Mouse (Mus musculus) heart, embryonic 10.5 days (tissue): ENCODE results near the gene Nit1. TPM values are rescaled to one million over a fixed set of nuclear protein-coding genes. Genes with fewer than 3 reads are reported as not detected.

ENCODE experiments used
- DNase-seq: peaks from one replicate; pipeline ENCODE4 v3.0.0-alpha.2; 2017; ENCODE audit warnings: low spot score
- H3K27ac ChIP-seq: fragments of 300-500 bp; sonication (generic); 2 replicates; pipeline ENCODE4 v1.5.1; 2016; ENCODE audit warnings: mild to moderate bottlenecking
- H3K27me3 ChIP-seq: fragments of 300-500 bp; sonication (generic); 2 replicates; pipeline ENCODE4 v1.6.1; 2016; ENCODE audit warnings: mild to moderate bottlenecking; ENCODE audit not compliant: poor library complexity, insufficient read depth, severe bottlenecking
- H3K36me3 ChIP-seq: fragments of 300-500 bp; sonication (generic); 2 replicates; pipeline ENCODE4 v1.6.1; 2016; ENCODE audit warnings: mild to moderate bottlenecking, moderate library complexity
- H3K4me1 ChIP-seq: fragments of 300-500 bp; sonication (generic); 2 replicates; pipeline ENCODE4 v1.6.1; 2016; ENCODE audit warnings: mild to moderate bottlenecking
- H3K4me3 ChIP-seq: fragments of 300-500 bp; sonication (generic); 2 replicates; pipeline ENCODE4 v1.5.1; 2016; ENCODE audit warnings: mild to moderate bottlenecking, moderate library complexity
- H3K9me3 ChIP-seq: fragments of 300-500 bp; sonication (generic); 2 replicates; pipeline ENCODE4 v1.6.1; 2016; ENCODE audit warnings: mild to moderate bottlenecking, moderate library complexity
- WGBS: fragments of 180-500 bp; shearing (Covaris S2); methylation state at CpG from one replicate; pipeline ENCODE4 v1.1.7; 2016; 5-methylcytosine and 5-hydroxymethylcytosine counted together
- polyA plus RNA-seq: library from polyadenylated mRNA; unstranded; fragments of >200 nt; fragmentation: Nextera tagmentation; extraction: Ambion mirVana; gene quantifications from 2 replicates; pipeline ENCODE4 v1.2.1, GENCODE M21; 2016

The Nit1 gene
- polyA plus RNA-seq, 1 experiment from 2014 or later: 37.5 TPM

- Histone ChIP-seq H3K9me3 (no peaks in the 10 kb centered on the region), H3K4me1 (peaks cover 26% of the 10 kb centered on the region), H3K27me3 (peaks cover 46% of the 10 kb centered on the region; the same call in 1 of the 2 replicates), H3K4me3 (no peak within 1 kb of the TSS), H3K27ac (no peak within 1 kb of the TSS), H3K36me3 (no peaks in the 10 kb centered on the region)
- DNase-seq: no peak
- WGBS: 32% methylated on average over 20 of the region's 20 CpGs
Measured at GRCm38 (mm10) chr1:171369845-171370556, 24.6 kb upstream of the Nit1 start, which contains the start of gene Nectin4. TSS of gene Nectin4 (plus strand) at chr1:171370099.

DNA sequence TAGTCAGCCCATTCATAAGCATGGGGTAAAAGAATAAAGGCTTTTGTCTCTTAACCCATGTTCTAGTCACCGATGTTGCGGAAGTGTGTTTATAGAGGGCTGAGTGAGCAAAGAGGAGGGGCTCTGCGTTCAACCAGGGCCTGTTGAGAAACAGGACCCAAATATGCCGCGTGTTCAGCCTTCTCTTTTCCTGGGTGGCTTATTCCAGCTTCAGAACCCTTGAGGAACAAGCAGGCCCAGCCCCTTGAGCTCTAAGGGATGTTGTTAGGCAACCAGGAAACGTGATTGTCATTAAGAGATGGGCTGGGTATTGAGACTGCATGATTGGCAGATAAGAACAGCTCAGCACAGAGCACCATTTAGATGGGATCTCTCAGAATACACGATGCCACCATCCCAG, 20.5 kb upstream of the Nit1 start:
- Histone ChIP-seq H3K4me1 (peaks cover 14% of the 10 kb centered on the region), H3K27ac (no peak overlapping the region), H3K4me3 (no peak overlapping the region), H3K9me3 (no peaks in the 10 kb centered on the region), H3K27me3 (peaks cover 28% of the 10 kb centered on the region; the same call in 1 of the 2 replicates), H3K36me3 (no peaks in the 10 kb centered on the region)
- DNase-seq: no peak
- 63% methylated on average over 7 of the region's 7 CpGs for WGBS

DNA sequence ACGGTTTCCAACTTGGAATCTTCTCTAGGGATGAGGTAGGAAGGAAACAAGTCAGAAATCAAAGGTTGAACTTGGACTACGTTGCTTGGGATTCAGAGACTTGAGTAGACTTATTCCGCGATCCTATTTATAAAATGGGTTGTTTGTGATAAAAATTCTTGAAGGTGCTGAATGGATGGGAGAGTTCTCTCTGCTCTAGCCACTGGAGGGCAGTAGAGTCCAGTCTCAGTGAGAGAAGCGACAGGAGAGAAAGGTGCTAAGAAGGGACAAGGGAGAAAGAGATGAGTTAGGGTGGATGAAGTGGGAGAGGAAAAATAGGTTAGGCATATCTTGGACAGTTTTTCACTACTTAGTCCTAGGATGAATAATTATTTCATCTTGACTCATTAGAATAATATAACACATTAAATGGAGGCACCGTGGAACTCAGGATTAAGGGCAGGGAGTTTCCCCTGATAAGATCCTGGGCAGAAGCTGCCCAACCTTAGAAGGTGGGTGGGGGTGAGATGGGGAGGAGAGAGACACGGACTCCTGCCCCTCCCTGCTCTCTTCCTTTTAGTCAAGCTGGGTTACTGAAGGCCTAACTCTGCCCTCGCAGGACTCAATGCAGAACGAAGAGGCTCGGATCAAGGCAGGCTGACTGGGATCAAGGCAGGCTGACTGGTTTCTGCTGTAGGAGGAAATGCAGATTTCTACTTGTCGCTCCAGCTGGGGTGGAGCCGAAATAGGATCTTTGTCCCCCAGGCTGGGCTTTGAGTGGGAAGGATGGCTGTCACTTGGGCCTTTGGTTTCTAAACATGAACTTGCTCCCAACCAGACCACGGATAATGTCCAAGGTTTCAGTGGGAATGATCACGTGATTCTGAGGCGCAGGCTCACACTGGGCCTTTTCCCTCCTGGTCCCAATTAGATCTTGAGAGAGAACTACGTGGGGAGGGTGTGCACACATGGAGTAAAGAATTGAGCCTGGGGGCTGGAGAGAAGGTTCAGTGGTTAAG, 16.0 kb upstream of the Nit1 start:
- WGBS: 24% methylated on average over 16 of the region's 16 CpGs

DNA sequence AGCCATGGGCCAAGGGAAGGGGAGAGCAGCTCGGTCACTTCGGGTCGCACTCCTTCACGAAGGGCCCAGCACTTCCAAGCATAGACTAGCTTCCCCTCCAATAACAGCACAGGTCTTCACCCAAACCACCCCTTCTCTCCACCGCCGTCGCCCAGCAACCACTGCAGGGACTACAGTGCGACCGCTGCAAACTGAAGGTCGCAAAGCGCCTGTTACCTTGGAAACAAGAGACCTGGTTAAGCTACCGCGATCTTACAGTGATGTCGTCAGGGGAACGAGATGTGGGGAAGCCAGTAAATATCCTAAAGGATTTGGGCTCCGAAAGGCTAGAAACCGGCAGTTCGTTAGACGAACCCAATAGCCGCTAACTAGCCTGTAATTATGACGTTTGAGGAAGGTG, 15.2 kb upstream of the Nit1 start, which contains the start of gene Klhdc9:
Gene Klhdc9, minus strand, starts transcription at position 143 of the 400 bp plus-strand sequence.
- WGBS: under 1% methylated on average over 21 of the region's 21 CpGs
- peaks cover 12% of the 10 kb centered on the region for H3K4me1 ChIP-seq

More for the DNA sequence above, 16.0 kb upstream of the Nit1 start:
- peak; percentile 89 for DNase-seq
- Histone ChIP-seq H3K4me3 (peak overlapping the region; percentile 66), H3K27me3 (no peaks in the 10 kb centered on the region), H3K27ac (peak overlapping the region; percentile 80), H3K36me3 (peaks cover 26% of the 10 kb centered on the region), H3K9me3 (no peaks in the 10 kb centered on the region), H3K4me1 (peaks cover 12% of the 10 kb centered on the region)

DNA sequence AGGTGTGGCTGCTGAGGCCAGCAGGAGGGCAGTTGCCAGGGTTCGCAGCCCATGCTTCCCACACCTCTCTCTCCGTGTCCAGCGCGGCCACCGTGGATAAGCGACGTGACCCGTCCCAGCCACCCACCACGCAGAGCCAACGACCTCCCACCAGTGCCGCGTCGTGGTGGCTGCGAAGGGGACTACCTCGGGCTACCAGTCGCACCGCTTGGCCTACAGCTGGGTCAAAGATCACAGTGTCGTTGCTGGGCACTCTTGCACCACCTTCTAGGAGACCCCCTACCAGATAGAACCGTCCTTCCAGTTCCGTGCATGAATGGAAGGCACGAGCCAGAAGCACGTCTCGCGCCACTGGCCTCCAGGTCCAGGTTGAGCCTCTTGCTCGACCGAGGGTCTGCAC, 14.8 kb upstream of the Nit1 start:
- Histone ChIP-seq H3K9me3 (no peaks in the 10 kb centered on the region), H3K27me3 (no peaks in the 10 kb centered on the region), H3K4me1 (peaks cover 12% of the 10 kb centered on the region), H3K36me3 (peaks cover 27% of the 10 kb centered on the region), H3K4me3 (peak overlapping the region; percentile 66), H3K27ac (peak overlapping the region; percentile 80)
- no peak for DNase-seq
- WGBS: 6% methylated on average over 26 of the region's 26 CpGs

More for the DNA sequence above, 15.2 kb upstream of the Nit1 start, which contains the start of gene Klhdc9:
- no peaks in the 10 kb centered on the region for H3K9me3 ChIP-seq
- H3K27me3 ChIP-seq: no peaks in the 10 kb centered on the region
- H3K27ac ChIP-seq: peak within 1 kb of the TSS; percentile 80
- peak within 1 kb of the TSS; percentile 66 for H3K4me3 ChIP-seq
- peaks cover 27% of the 10 kb centered on the region for H3K36me3 ChIP-seq
- peak; percentile 97 for DNase-seq

GRCm38 (mm10) chr1:171358421-171358820, 13.0 kb upstream of the Nit1 start:
- WGBS: 79% methylated on average over 4 of the region's 4 CpGs
- peaks cover 30% of the 10 kb centered on the region for H3K36me3 ChIP-seq
- no peak overlapping the region for H3K27ac ChIP-seq
- peaks cover 12% of the 10 kb centered on the region for H3K4me1 ChIP-seq
- no peaks in the 10 kb centered on the region for H3K9me3 ChIP-seq
- DNase-seq: no peak
- no peak overlapping the region for H3K4me3 ChIP-seq
- H3K27me3 ChIP-seq: no peaks in the 10 kb centered on the region

DNA sequence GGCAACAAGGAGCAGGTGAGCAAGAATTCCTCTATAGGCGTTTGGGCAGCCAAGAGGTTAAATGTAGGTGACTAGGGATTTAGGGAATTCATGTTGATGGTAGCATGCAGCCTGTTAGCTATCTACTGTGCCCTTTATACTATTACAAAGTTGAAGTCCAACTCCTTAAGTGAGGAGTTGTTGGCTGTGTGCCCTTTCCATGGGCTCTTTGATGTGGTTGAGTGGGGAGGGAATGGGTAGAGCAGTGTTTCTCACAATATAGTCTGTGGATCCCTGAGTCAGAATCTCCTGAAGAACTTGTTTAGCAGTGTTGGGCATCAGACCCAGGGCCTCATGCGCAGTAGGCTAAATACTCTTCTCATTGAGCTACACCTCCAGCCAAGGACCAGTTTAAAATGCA, 11.4 kb upstream of the Nit1 start:
- Histone ChIP-seq H3K4me1 (peaks cover 16% of the 10 kb centered on the region), H3K4me3 (no peak overlapping the region), H3K36me3 (peaks cover 30% of the 10 kb centered on the region), H3K27ac (no peak overlapping the region), H3K9me3 (no peaks in the 10 kb centered on the region), H3K27me3 (no peaks in the 10 kb centered on the region)
- 87% methylated on average over 2 of the region's 2 CpGs for WGBS
- no peak for DNase-seq

DNA sequence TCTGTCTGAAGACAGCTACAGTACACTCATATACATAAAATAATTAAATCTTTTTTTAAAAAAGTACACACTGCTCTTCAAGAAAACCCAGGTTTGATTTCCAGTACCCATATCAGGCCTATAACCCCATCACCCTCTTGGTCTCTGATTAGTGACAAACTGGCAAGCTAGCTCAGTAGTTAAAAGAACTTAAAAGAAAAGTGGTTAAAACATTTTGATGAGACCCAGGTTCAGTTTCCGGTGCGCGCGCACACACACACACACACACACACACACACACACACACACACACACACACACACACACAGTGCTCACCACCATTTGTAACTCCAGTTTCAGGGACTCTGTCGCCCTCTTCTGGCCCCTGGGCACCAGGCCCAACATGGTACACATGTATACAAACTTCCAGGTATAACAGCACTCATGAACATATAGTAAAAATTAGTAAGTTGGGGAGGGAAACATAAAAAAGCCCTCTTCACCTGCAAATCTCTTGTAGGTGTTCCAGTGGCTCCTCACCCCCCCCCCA, 10.4 kb upstream of the Nit1 start:
- no peak overlapping the region for H3K4me3 ChIP-seq
- H3K36me3 ChIP-seq: peaks cover 30% of the 10 kb centered on the region
- no peak overlapping the region for H3K27ac ChIP-seq
- WGBS: 77% methylated on average over 4 of the region's 5 CpGs
- peaks cover 12% of the 10 kb centered on the region for H3K4me1 ChIP-seq
- H3K27me3 ChIP-seq: no peaks in the 10 kb centered on the region
- no peak for DNase-seq
- no peaks in the 10 kb centered on the region for H3K9me3 ChIP-seq

GRCm38 (mm10) chr1:171349210-171349609, 3.8 kb upstream of the Nit1 start:
- Histone ChIP-seq H3K27ac (no peak overlapping the region), H3K4me1 (peaks cover 13% of the 10 kb centered on the region; the same call in 1 of the 2 replicates), H3K4me3 (no peak overlapping the region), H3K27me3 (no peaks in the 10 kb centered on the region), H3K36me3 (peaks cover 5% of the 10 kb centered on the region; the same call in 1 of the 2 replicates), H3K9me3 (0 out of 2 replicates have a peak, but pooled peaks cover 6% of the 10 kb centered on the region)
- no peak for DNase-seq
- WGBS: 96% methylated on average over 2 of the region's 2 CpGs

GRCm38 (mm10) chr1:171348665-171349064, 3.2 kb upstream of the Nit1 start:
- Histone ChIP-seq H3K9me3 (0 out of 2 replicates have a peak, but pooled peaks cover 6% of the 10 kb centered on the region), H3K36me3 (peaks cover 5% of the 10 kb centered on the region; the same call in 1 of the 2 replicates), H3K27me3 (no peaks in the 10 kb centered on the region), H3K27ac (no peak overlapping the region), H3K4me3 (no peak overlapping the region), H3K4me1 (peaks cover 13% of the 10 kb centered on the region; the same call in 1 of the 2 replicates)
- no peak for DNase-seq
- 90% methylated on average over 3 of the region's 3 CpGs for WGBS

GRCm38 (mm10) chr1:171346095-171346450, 627 bp upstream of the Nit1 start:
- peak overlapping the region; percentile 95 for H3K4me3 ChIP-seq
- peaks cover 30% of the 10 kb centered on the region for H3K36me3 ChIP-seq
- no peak for DNase-seq
- WGBS: under 1% methylated on average over 14 of the region's 14 CpGs
- H3K27me3 ChIP-seq: no peaks in the 10 kb centered on the region
- H3K4me1 ChIP-seq: peaks cover 9% of the 10 kb centered on the region; the same call in 1 of the 2 replicates
- H3K27ac ChIP-seq: peak overlapping the region; percentile 93
- 0 out of 2 replicates have a peak, but pooled peaks cover 6% of the 10 kb centered on the region for H3K9me3 ChIP-seq

DNA sequence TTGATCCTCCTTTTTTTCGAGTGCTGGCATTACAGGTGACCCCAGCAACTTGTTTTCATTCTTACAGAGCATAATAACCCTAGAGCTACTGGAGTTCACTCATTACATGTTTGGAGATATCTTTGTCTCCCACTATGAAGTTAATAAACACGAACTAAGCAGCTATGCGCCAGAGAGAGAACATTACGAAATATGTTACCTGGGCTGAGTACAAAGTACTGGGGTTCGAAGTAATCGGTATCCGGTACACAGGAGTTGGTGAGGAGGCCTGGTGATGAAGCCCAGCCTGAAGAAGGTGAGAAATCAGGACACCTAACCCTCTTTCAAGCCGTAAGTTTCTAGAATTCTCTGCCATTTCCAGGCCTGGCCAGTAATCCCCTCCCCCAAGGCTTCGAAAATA, 731 bp downstream of the Nit1 start:
- 71% methylated on average over 9 of the region's 9 CpGs for WGBS
- H3K27ac ChIP-seq: peak overlapping the region; percentile 93; the same call in 1 of the 2 replicates
- H3K4me3 ChIP-seq: peak overlapping the region; percentile 95
- H3K36me3 ChIP-seq: peaks cover 44% of the 10 kb centered on the region
- no peak for DNase-seq
- H3K27me3 ChIP-seq: no peaks in the 10 kb centered on the region
- H3K4me1 ChIP-seq: peaks cover 9% of the 10 kb centered on the region; the same call in 1 of the 2 replicates
- H3K9me3 ChIP-seq: 0 out of 2 replicates have a peak, but pooled peaks cover 6% of the 10 kb centered on the region
